Mouse (Mus musculus) erythroblast, embryonic 14.5 days (primary cell): ENCODE data around the gene Wnt6.

Experiments
- GATA1 ChIP-seq: IDR thresholded peaks from 2 replicates; pipeline ENCODE4 v1.6.1; 2012; ENCODE audit warnings: low read length, inconsistent platforms, mixed read lengths
- TAL1 ChIP-seq: IDR thresholded peaks from 3 replicates; pipeline ENCODE4 v1.6.1; 2012; ENCODE audit warnings: low read length, inconsistent platforms, mixed read lengths

- TF ChIP-seq GATA1 (no peak), TAL1 (no peak)
These were observed at the start of gene Wnt6 for GRCm38 (mm10) chr1:74771845-74771930.
